Mouse (Mus musculus): Measurements from ENCODE around the gene Actrt3.

Actrt3 gene

GRCm38 (mm10) chr3:30599711-30600545 lies at the start of gene Actrt3:
Gene Actrt3, minus strand, starts transcription at chr3:30599939.
- peak; percentile 22 to 31 for DNase-seq

- DNase-seq, result no peak
Measured at GRCm38 (mm10) chr3:30648466-30648865, 48.7 kb upstream of the Actrt3 start.

GRCm38 (mm10) chr3:30647440-30648090 lies 47.8 kb upstream of the Actrt3 start, which contains the start of gene Lrrc34:
Gene Lrrc34, minus strand, starts transcription at chr3:30647869.
- peak; percentile 37 to 67 for DNase-seq

- DNase-seq, result no peak
Measured at GRCm38 (mm10) chr3:30646761-30647160, 47.0 kb upstream of the Actrt3 start.

- no peak for DNase-seq
Measured at GRCm38 (mm10) chr3:30644207-30644606, 44.5 kb upstream of the Actrt3 start, which contains the start of gene Lrriq4. Gene Lrriq4, plus strand, starts transcription at chr3:30644507.

- DNase-seq, result no peak
Measured at GRCm38 (mm10) chr3:30635629-30636028, 35.9 kb upstream of the Actrt3 start.

- DNase-seq, result no peak
Measured at GRCm38 (mm10) chr3:30633681-30634080, 33.9 kb upstream of the Actrt3 start.

- no peak for DNase-seq
Measured at GRCm38 (mm10) chr3:30620132-30620531, 20.4 kb upstream of the Actrt3 start.

- no peak for DNase-seq
Measured at GRCm38 (mm10) chr3:30610930-30611329, 11.2 kb upstream of the Actrt3 start.

GRCm38 (mm10) chr3:30608999-30609398 lies 9.3 kb upstream of the Actrt3 start:
- no peak for DNase-seq

- no peak for DNase-seq
Measured at GRCm38 (mm10) chr3:30603256-30603655, 3.5 kb upstream of the Actrt3 start.

GRCm38 (mm10) chr3:30602740-30603098 lies 3.0 kb upstream of the Actrt3 start:
- DNase-seq, result peak in 1 of 2 experiments; percentile 71

GRCm38 (mm10) chr3:30602065-30602739 lies 2.5 kb upstream of the Actrt3 start, which contains the start of gene Mynn:
Gene Mynn, plus strand, starts transcription at chr3:30602065.
- peak; percentile 97 for DNase-seq

GRCm38 (mm10) chr3:30601610-30602064 lies 1.9 kb upstream of the Actrt3 start:
- DNase-seq, result no peak

GRCm38 (mm10) chr3:30601175-30601574 lies 1.4 kb upstream of the Actrt3 start:
- peak; percentile 87 to 91 for DNase-seq

GRCm38 (mm10) chr3:30600717-30601116 lies 978 bp upstream of the Actrt3 start:
- peak; percentile 17 to 29 for DNase-seq

- no peak for DNase-seq
Measured at GRCm38 (mm10) chr3:30597271-30597670, 2.5 kb downstream of the Actrt3 start.

- peak; percentile 28 to 34 for DNase-seq
Measured at GRCm38 (mm10) chr3:30595111-30595832, 4.5 kb downstream of the Actrt3 start.

GRCm38 (mm10) chr3:30593719-30594485 lies 5.8 kb downstream of the Actrt3 start:
- no peak for DNase-seq

- DNase-seq, result peak in 1 of 2 experiments; percentile 42
Measured at GRCm38 (mm10) chr3:30592418-30592853, 7.3 kb downstream of the Actrt3 start.

GRCm38 (mm10) chr3:30588865-30589264 lies 10.9 kb downstream of the Actrt3 start:
- no peak for DNase-seq

- DNase-seq, result no peak
Measured at GRCm38 (mm10) chr3:30573549-30573948, 26.2 kb downstream of the Actrt3 start.

All from lung, adult 18-20 months (tissue).